Mouse (Mus musculus) liver, embryonic 16.5 days (tissue): ENCODE data around the gene Kptn. TPM values are rescaled to one million over a fixed set of nuclear protein-coding genes. Genes with fewer than 3 reads are reported as not detected.

Experiments used
- ATAC-seq: fragments of 200-750 bp; cut with Nextera tagmentation; 2 replicates; pipeline ENCODE4 v1.8.0; 2017; ENCODE audit warnings: low read depth, mild to moderate bottlenecking, moderate number of reproducible peaks, moderate library complexity
- H3K27ac ChIP-seq: fragments of 300-500 bp; sonication (generic); 2 replicates; pipeline ENCODE4 v1.5.1; 2014; ENCODE audit warnings: mild to moderate bottlenecking, low read length
- H3K27me3 ChIP-seq: fragments of 300-500 bp; sonication (generic); 2 replicates; pipeline ENCODE4 v1.6.1; 2014; ENCODE audit warnings: low read depth, low read length, mixed read lengths; ENCODE audit not compliant: control insufficient read depth, insufficient read depth
- H3K36me3 ChIP-seq: fragments of 300-500 bp; sonication (generic); 2 replicates; pipeline ENCODE4 v1.6.1; 2014; ENCODE audit warnings: mild to moderate bottlenecking; ENCODE audit not compliant: control insufficient read depth, insufficient read depth
- H3K4me1 ChIP-seq: fragments of 300-500 bp; sonication (generic); 2 replicates; pipeline ENCODE4 v1.6.1; 2014; ENCODE audit warnings: low read depth, low read length, mixed read lengths; ENCODE audit not compliant: control insufficient read depth
- H3K4me2 ChIP-seq: fragments of 300-500 bp; sonication (generic); 2 replicates; pipeline ENCODE4 v1.6.1; 2014; ENCODE audit warnings: low read depth, low read length, mixed read lengths
- H3K4me3 ChIP-seq: fragments of 300-500 bp; sonication (generic); 2 replicates; pipeline ENCODE4 v1.5.1; 2014; ENCODE audit warnings: low read depth, mild to moderate bottlenecking, low read length
- H3K9ac ChIP-seq: fragments of 300-500 bp; sonication (generic); 2 replicates; pipeline ENCODE4 v1.6.1; 2014; ENCODE audit warnings: low read depth, low read length
- H3K9me3 ChIP-seq: fragments of 300-500 bp; sonication (generic); replicated peaks from 2 replicates; pipeline ENCODE4 v1.6.1; 2016; ENCODE audit warnings: low read length; ENCODE audit not compliant: control insufficient read depth
- WGBS: fragments of 180-500 bp; shearing (Covaris S2); extraction: QIAGEN DNeasy Blood & Tissue Kit; methylation state at CpG from one replicate; pipeline ENCODE4 v1.1.7; 2014; ENCODE audit not compliant: insufficient replicate concordance; 5-methylcytosine and 5-hydroxymethylcytosine counted together
- polyA plus RNA-seq: library from polyadenylated mRNA; unstranded; fragments of >200 nt; fragmentation: Nextera tagmentation; extraction: Ambion mirVana; gene quantifications from 2 replicates; pipeline ENCODE4 v1.2.1, GENCODE M21; 2015

Gene Kptn
- polyA plus RNA-seq, 1 experiment from 2014 or later: 7.8 TPM

DNA sequence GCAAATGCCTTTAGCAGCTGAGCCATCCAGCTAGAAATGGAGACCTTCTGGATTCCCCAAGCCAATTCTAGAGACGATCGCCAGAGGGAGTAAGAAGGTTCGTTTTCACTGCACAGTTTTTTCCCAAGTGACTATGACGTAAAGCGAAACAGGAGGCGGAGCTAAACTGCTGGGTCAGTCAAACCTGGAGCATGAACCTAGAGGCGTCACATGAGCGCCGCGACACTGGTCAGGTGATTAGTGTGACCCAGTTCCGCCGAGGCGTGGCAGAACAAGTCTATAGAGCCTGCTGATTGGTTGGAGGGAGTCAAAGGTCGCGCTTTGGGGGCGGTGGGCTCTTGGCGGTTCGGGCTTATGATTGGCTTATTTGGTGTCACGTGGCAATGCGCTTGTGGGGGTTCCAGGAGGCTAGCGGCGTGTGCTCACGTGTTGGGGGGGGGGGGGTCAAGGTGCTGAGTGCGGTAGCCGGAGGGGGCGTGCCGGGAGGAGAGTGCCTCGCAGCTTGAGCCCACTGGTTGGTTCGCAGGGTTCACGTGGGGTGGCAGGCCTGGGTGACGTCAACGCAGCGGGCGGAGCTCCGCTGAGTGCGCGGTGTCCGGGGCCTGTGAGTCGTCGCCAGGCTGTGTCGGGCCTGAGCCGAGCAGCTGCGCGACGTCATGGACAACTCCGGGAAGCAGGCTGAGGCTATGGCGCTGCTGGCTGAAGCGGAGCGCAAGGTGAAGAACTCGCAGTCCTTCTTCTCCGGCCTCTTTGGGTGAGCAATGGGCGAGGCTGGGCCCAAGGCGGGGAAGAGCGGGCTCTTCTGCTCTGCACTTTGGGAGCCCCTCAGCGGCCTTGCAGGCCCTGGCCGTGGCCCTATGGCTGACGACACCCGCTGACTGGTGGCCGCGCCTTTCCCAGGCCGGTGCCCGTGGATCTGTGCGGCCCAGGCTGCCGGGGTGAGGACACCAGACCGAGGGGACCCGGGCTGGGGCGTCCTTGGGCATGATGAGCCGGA is 21.4 kb upstream of the Kptn start, which contains the start of gene Napa:
TSS of gene Napa (plus strand) at position 438 of the 997 bp plus-strand sequence.
- Histone ChIP-seq H3K27me3 (no peaks in the 10 kb centered on the region), H3K4me3 (peak within 1 kb of the TSS; percentile 99), H3K4me1 (peaks cover 26% of the 10 kb centered on the region), H3K4me2 (peak within 1 kb of the TSS; percentile 83), H3K9ac (peak within 1 kb of the TSS; percentile 99), H3K9me3 (no peaks in the 10 kb centered on the region), H3K36me3 (peaks cover 17% of the 10 kb centered on the region), H3K27ac (peak within 1 kb of the TSS; percentile 91)
- under 1% methylated on average over 68 of the region's 68 CpGs for WGBS
- peak; percentile 95 for ATAC-seq

DNA sequence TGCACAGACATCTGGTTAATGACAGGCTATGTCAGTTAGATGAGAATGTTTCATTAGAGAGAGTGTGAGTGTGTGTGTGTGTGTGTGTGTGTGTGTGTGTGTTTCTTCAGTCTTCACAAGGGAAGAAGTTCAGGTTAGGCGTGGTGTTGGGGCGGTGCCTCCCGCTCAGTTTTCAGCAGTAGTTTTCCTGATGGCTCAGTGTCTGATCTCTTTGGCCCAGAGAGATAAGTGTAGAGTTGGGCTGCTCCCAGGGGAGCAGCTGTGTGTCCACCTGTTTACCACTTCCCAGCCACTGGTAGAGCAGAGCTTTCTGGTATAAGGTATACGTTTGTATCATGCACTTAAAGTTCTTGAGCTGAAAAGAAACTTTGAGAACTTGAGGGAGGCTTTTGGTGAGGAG is 19.8 kb upstream of the Kptn start:
- peak; percentile 40 for ATAC-seq
- peak overlapping the region; percentile 99 for H3K4me3 ChIP-seq

DNA sequence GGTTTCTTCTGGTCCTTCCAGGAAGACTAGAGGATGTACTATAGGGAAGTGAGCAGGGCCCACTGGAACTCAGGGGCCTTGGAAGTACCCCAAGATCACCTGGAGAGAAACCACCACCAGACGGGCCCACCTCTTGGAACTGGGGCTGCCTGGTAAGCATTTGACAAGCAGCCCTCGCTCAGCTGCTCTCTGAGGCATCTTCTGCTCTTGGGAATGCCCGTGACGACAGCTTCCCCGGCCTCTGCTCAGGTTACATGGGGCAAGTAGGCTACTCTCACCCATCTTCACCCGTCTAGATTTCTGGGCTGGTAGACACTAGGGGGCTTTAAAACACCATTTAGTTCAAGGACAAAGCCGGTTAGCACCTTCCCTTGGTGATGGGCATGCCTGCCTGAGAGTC is 18.6 kb upstream of the Kptn start:
- H3K27me3 ChIP-seq: no peaks in the 10 kb centered on the region
- peak overlapping the region; percentile 83 for H3K4me2 ChIP-seq
- ATAC-seq: no peak
- no peaks in the 10 kb centered on the region for H3K9me3 ChIP-seq
- peak overlapping the region; percentile 67 for H3K9ac ChIP-seq
- 80% methylated on average over 7 of the region's 7 CpGs for WGBS
- H3K36me3 ChIP-seq: peaks cover 26% of the 10 kb centered on the region
- peak overlapping the region; percentile 91; the same call in 1 of the 2 replicates for H3K27ac ChIP-seq
- peak overlapping the region; percentile 99 for H3K4me3 ChIP-seq
- peaks cover 26% of the 10 kb centered on the region for H3K4me1 ChIP-seq

More for the DNA sequence above, 19.8 kb upstream of the Kptn start:
- 27% methylated on average over 4 of the region's 4 CpGs for WGBS
- Histone ChIP-seq H3K9me3 (no peaks in the 10 kb centered on the region), H3K4me2 (peak overlapping the region; percentile 83), H3K4me1 (peaks cover 26% of the 10 kb centered on the region), H3K27ac (peak overlapping the region; percentile 91), H3K36me3 (peaks cover 22% of the 10 kb centered on the region), H3K27me3 (no peaks in the 10 kb centered on the region), H3K9ac (peak overlapping the region; percentile 99)

- ATAC-seq: no peak
- Histone ChIP-seq H3K4me1 (peaks cover 26% of the 10 kb centered on the region), H3K9ac (no peak overlapping the region), H3K9me3 (no peaks in the 10 kb centered on the region), H3K4me3 (no peak overlapping the region), H3K36me3 (peaks cover 26% of the 10 kb centered on the region), H3K4me2 (no peak overlapping the region), H3K27me3 (no peaks in the 10 kb centered on the region), H3K27ac (no peak overlapping the region)
- WGBS: 86% methylated on average over 15 of the region's 15 CpGs
Measured at GRCm38 (mm10) chr7:16101726-16102475, 17.8 kb upstream of the Kptn start.

DNA sequence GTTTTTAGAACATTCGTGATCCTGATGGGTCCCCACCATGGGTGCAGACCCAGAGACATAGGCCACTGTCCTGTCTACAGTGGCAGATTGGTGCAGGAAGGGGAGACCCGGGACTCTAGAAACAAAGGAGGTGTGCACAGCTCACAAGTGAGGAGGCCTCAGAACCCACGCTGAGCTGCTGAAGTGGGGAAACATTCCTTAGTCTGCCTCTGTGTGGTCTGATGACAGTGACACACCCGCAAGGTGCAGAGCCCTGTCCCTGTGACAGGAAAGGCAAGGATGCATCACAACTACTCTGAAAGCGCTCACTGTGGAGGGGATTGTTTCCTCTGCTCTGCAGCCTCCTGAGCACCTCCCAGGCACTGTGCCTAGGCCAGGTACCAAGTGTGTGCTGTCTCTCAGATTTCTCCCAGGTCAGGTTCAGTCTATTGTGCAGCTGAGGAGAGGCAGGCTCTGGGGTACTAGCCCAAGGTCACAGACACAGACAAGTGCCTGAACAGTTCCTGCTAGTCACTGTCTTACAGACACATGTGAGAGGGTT is 16.9 kb upstream of the Kptn start:
- Histone ChIP-seq H3K9ac (no peak overlapping the region), H3K4me1 (peaks cover 24% of the 10 kb centered on the region), H3K4me3 (no peak overlapping the region), H3K4me2 (no peak overlapping the region), H3K27ac (no peak overlapping the region), H3K9me3 (no peaks in the 10 kb centered on the region), H3K36me3 (peaks cover 33% of the 10 kb centered on the region), H3K27me3 (no peaks in the 10 kb centered on the region)
- WGBS: 81% methylated on average over 5 of the region's 5 CpGs
- ATAC-seq: no peak

DNA sequence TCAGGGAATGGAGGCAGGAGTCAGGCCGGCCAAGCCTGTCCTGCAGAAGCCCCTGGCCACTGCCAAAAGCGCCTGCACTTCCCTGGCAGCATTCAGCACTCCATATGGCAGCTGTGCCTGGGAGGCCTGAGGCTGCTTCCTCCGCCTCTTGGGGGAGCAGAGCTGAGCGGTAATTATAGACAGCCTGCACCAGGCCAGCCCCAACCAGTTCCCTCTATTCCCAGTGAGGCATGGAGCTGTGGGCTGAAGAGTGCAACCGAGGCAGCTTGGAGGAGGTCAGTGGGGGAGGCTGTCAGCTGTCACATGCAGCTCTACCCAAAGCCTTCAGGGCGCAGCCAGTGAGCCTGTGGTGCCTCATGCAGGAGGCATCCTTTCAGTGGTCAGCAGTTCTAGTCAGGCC is 15.9 kb upstream of the Kptn start:
- H3K27ac ChIP-seq: no peak overlapping the region
- no peak overlapping the region for H3K4me3 ChIP-seq
- H3K4me2 ChIP-seq: no peak overlapping the region
- H3K4me1 ChIP-seq: peaks cover 23% of the 10 kb centered on the region
- no peaks in the 10 kb centered on the region for H3K9me3 ChIP-seq
- no peaks in the 10 kb centered on the region for H3K27me3 ChIP-seq
- H3K9ac ChIP-seq: no peak overlapping the region
- WGBS: 90% methylated on average over 6 of the region's 6 CpGs
- ATAC-seq: no peak
- H3K36me3 ChIP-seq: peaks cover 43% of the 10 kb centered on the region

DNA sequence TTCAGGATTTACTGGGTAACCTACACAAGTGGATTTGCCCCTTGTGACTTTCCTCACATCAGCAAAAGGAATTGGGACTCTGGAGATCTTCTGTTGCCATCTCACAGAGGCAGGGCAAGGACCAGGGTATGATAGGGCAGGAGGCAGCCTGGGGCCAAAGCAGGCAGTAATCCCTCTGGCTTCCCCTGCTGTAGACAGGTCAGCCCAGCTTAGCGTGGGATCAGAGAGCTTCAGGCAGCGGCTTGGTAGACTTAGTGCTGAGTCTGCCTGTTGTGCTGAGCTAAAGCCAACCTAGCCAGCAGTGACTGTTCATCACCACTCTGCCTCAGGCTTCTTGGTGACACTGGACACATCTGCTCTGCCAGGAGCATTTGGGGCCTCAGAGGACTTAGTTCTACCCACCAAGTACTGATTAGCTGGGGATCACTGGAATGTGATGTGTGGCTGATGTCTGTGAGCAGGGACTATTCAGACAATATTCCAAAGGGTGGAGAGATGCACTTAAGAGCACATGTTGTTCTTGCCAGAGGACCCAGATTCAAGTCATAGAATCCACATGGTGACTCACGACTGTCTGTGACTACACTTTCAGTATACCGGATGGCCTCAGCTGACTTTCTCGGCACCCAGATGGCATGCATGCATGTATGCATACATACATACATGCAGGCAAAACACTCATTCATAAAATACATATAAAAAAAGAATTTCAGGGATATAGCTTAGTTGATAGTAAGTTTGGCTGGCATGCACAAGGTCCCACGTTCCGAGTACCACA is 14.9 kb upstream of the Kptn start:
- no peak overlapping the region for H3K9ac ChIP-seq
- no peaks in the 10 kb centered on the region for H3K9me3 ChIP-seq
- WGBS: 86% methylated on average over 7 of the region's 7 CpGs
- H3K36me3 ChIP-seq: peaks cover 53% of the 10 kb centered on the region
- H3K27ac ChIP-seq: no peak overlapping the region
- H3K4me1 ChIP-seq: peaks cover 17% of the 10 kb centered on the region
- H3K4me3 ChIP-seq: no peak overlapping the region
- no peak for ATAC-seq
- no peak overlapping the region for H3K4me2 ChIP-seq
- no peaks in the 10 kb centered on the region for H3K27me3 ChIP-seq

- Histone ChIP-seq H3K4me3 (no peak overlapping the region), H3K27ac (no peak overlapping the region), H3K4me2 (no peak overlapping the region), H3K27me3 (no peaks in the 10 kb centered on the region), H3K9me3 (no peaks in the 10 kb centered on the region), H3K9ac (no peak overlapping the region), H3K36me3 (peaks cover 75% of the 10 kb centered on the region), H3K4me1 (no peaks in the 10 kb centered on the region)
- no peak for ATAC-seq
- 89% methylated on average over 9 of the region's 9 CpGs for WGBS
Measured at GRCm38 (mm10) chr7:16108886-16109542, 10.7 kb upstream of the Kptn start.
